Mouse (Mus musculus): Measurements from ENCODE around the gene Gm7030. TPM values are rescaled to one million over a fixed set of nuclear protein-coding genes. Genes with fewer than 3 reads are reported as not detected.
"Not testable (repeated sequence)": the region's sequence is repeated elsewhere in the genome, so short reads cannot be mapped to it uniquely, and the experiment has no call there.

Gene Gm7030
- polyA plus RNA-seq, 1 experiment, result 0.08 TPM

GRCm38 (mm10) chr17:36093936-36094335 is 35.3 kb downstream of the Gm7030 start:
- Histone ChIP-seq H3K4me3 (replicated peaks) (no peak overlapping the region), H3K4me1 (ENCODE audit: control insufficient read depth) (no peaks in the 10 kb centered on the region), H3K36me3 (ENCODE audit: control insufficient read depth) (no peaks in the 10 kb centered on the region), H3K27me3 (ENCODE audit: control insufficient read depth) (0 out of 2 replicates have a peak, but pooled peaks cover 2% of the 10 kb centered on the region), H3K9me3 (ENCODE audit: control insufficient read depth, low read length) (no peaks in the 10 kb centered on the region)
- TF ChIP-seq GATA1 (IDR thresholded peaks at IDR 0.05; ENCODE audit: low read length) (no peak), TAL1 (IDR thresholded peaks at IDR 0.05; ENCODE audit: low read length) (no peak)

- not testable (repeated sequence) for H3K9me3 ChIP-seq (ENCODE audit: control insufficient read depth, low read length); H3K27me3 ChIP-seq (ENCODE audit: control insufficient read depth); H3K4me1 ChIP-seq (ENCODE audit: control insufficient read depth); H3K4me3 ChIP-seq (replicated peaks); H3K36me3 ChIP-seq (ENCODE audit: control insufficient read depth)
Observed at GRCm38 (mm10) chr17:36092520-36092919, 36.7 kb downstream of the Gm7030 start.

- not testable (repeated sequence) for H3K4me3 ChIP-seq (replicated peaks); H3K9me3 ChIP-seq (ENCODE audit: control insufficient read depth, low read length); H3K4me1 ChIP-seq (ENCODE audit: control insufficient read depth); H3K27me3 ChIP-seq (ENCODE audit: control insufficient read depth); H3K36me3 ChIP-seq (ENCODE audit: control insufficient read depth)
Observed at GRCm38 (mm10) chr17:36091933-36092332, 37.3 kb downstream of the Gm7030 start.

- not testable (repeated sequence) for H3K4me3 ChIP-seq (replicated peaks); H3K9me3 ChIP-seq (ENCODE audit: control insufficient read depth, low read length); H3K4me1 ChIP-seq (ENCODE audit: control insufficient read depth); H3K36me3 ChIP-seq (ENCODE audit: control insufficient read depth)
- H3K27me3 ChIP-seq (ENCODE audit: control insufficient read depth), result peaks cover 39% of the 10 kb centered on the region
Observed at GRCm38 (mm10) chr17:36085976-36086375, 43.2 kb downstream of the Gm7030 start.

- no peaks in the 10 kb centered on the region for H3K36me3 ChIP-seq (ENCODE audit: control insufficient read depth)
- TF ChIP-seq TAL1 (IDR thresholded peaks at IDR 0.05; ENCODE audit: low read length), result no peak
- no peak for TF ChIP-seq GATA1 (IDR thresholded peaks at IDR 0.05; ENCODE audit: low read length)
- peak overlapping the region; percentile 40 for H3K4me3 ChIP-seq (replicated peaks)
- no peaks in the 10 kb centered on the region for H3K9me3 ChIP-seq (ENCODE audit: control insufficient read depth, low read length)
- H3K4me1 ChIP-seq (ENCODE audit: control insufficient read depth), result peaks cover 2% of the 10 kb centered on the region; the same call in 1 of the 2 replicates
- H3K27me3 ChIP-seq (ENCODE audit: control insufficient read depth), result peaks cover 43% of the 10 kb centered on the region
Observed at GRCm38 (mm10) chr17:36083870-36084451, 45.3 kb downstream of the Gm7030 start.

- H3K27me3 ChIP-seq (ENCODE audit: control insufficient read depth), result peaks cover 43% of the 10 kb centered on the region
- H3K4me3 ChIP-seq (replicated peaks), result peak overlapping the region; percentile 40
- no peaks in the 10 kb centered on the region for H3K9me3 ChIP-seq (ENCODE audit: control insufficient read depth, low read length)
- no peaks in the 10 kb centered on the region for H3K36me3 ChIP-seq (ENCODE audit: control insufficient read depth)
- peaks cover 2% of the 10 kb centered on the region; the same call in 1 of the 2 replicates for H3K4me1 ChIP-seq (ENCODE audit: control insufficient read depth)
- TF ChIP-seq TAL1 (IDR thresholded peaks at IDR 0.05; ENCODE audit: low read length) (no peak), GATA1 (IDR thresholded peaks at IDR 0.05; ENCODE audit: low read length) (no peak)
Observed at GRCm38 (mm10) chr17:36083266-36083869, 45.9 kb downstream of the Gm7030 start.

- H3K4me1 ChIP-seq (ENCODE audit: control insufficient read depth); H3K4me3 ChIP-seq (replicated peaks); H3K36me3 ChIP-seq (ENCODE audit: control insufficient read depth); H3K9me3 ChIP-seq (ENCODE audit: control insufficient read depth, low read length): not testable (repeated sequence)
- H3K27me3 ChIP-seq (ENCODE audit: control insufficient read depth), result peaks cover 43% of the 10 kb centered on the region
Observed at GRCm38 (mm10) chr17:36082519-36083232, 46.5 kb downstream of the Gm7030 start.

GRCm38 (mm10) chr17:36081901-36082300 is 47.3 kb downstream of the Gm7030 start:
- H3K4me3 ChIP-seq (replicated peaks); H3K36me3 ChIP-seq (ENCODE audit: control insufficient read depth); H3K4me1 ChIP-seq (ENCODE audit: control insufficient read depth); H3K9me3 ChIP-seq (ENCODE audit: control insufficient read depth, low read length): not testable (repeated sequence)
- H3K27me3 ChIP-seq (ENCODE audit: control insufficient read depth), result peaks cover 40% of the 10 kb centered on the region

GRCm38 (mm10) chr17:36060829-36061228 is 68.4 kb downstream of the Gm7030 start:
- H3K4me3 ChIP-seq (replicated peaks), result no peak overlapping the region
- no peaks in the 10 kb centered on the region for H3K4me1 ChIP-seq (ENCODE audit: control insufficient read depth)
- H3K36me3 ChIP-seq (ENCODE audit: control insufficient read depth), result no peaks in the 10 kb centered on the region
- no peaks in the 10 kb centered on the region; the same call in 1 of the 2 replicates for H3K27me3 ChIP-seq (ENCODE audit: control insufficient read depth)
- no peak for TF ChIP-seq GATA1 (IDR thresholded peaks at IDR 0.05; ENCODE audit: low read length)
- TF ChIP-seq TAL1 (IDR thresholded peaks at IDR 0.05; ENCODE audit: low read length), result no peak
- no peaks in the 10 kb centered on the region for H3K9me3 ChIP-seq (ENCODE audit: control insufficient read depth, low read length)

Other genes with a start within 250 kb of the Gm7030 start
- 5.0 and 5.2 TPM in 2 replicates for gene Dhx16, start 249.6 kb downstream of the Gm7030 start, polyA plus RNA-seq (2012)
- 6.9 and 7.1 TPM in 2 replicates for gene 2310061I04Rik, start 232.0 kb downstream of the Gm7030 start, polyA plus RNA-seq (2012)
- gene Atat1, start 219.3 kb downstream of the Gm7030 start, polyA plus RNA-seq (2012), result 1.1 and 1.6 TPM in 2 replicates
- 0.45 and 0.85 TPM in 2 replicates for gene Mrps18b, start 213.0 kb downstream of the Gm7030 start, polyA plus RNA-seq (2012)
- 5.4 and 6.3 TPM in 2 replicates for gene Ppp1r10, start 213.0 kb downstream of the Gm7030 start, polyA plus RNA-seq (2012)
- 14.0 and 24.6 TPM in 2 replicates for gene Abcf1, start 159.7 kb downstream of the Gm7030 start, polyA plus RNA-seq (2012)
- gene Gnl1, start 149.6 kb downstream of the Gm7030 start, polyA plus RNA-seq (2012), result 1.5 and 1.9 TPM in 2 replicates
- gene Prr3, start 149.2 kb downstream of the Gm7030 start, polyA plus RNA-seq (2012), result 0.18 and 0.30 TPM in 2 replicates
- 0.91 and 0.98 TPM in 2 replicates for gene H2-T24, start 108.9 kb downstream of the Gm7030 start, polyA plus RNA-seq (2012)
- 3.7 and 5.0 TPM in 2 replicates for gene H2-T23, start 96.6 kb downstream of the Gm7030 start, polyA plus RNA-seq (2012)
- 0.12 and 0.14 TPM in 2 replicates for gene H2-T22, start 86.7 kb downstream of the Gm7030 start, polyA plus RNA-seq (2012)
- gene Gm6034, start 86.5 kb downstream of the Gm7030 start, polyA plus RNA-seq (2012), result not detected in 2 replicates
- 0.07 TPM in 1 of 2 replicates, not detected in the other for gene Gm11127, start 71.1 kb downstream of the Gm7030 start, polyA plus RNA-seq (2012)
- gene Gm19684, start 7.7 kb downstream of the Gm7030 start, polyA plus RNA-seq (2012), result not detected in 2 replicates
- gene Gm8909, start 39.1 kb upstream of the Gm7030 start, polyA plus RNA-seq (2012), result not detected in 2 replicates
- gene H2-T3, start 60.9 kb upstream of the Gm7030 start, polyA plus RNA-seq (2012), result not detected in 2 replicates
- gene Rpp21, start 128.6 kb upstream of the Gm7030 start, polyA plus RNA-seq (2012), result 13.4 and 19.7 TPM in 2 replicates
- 0.67 and 0.87 TPM in 2 replicates for gene Trim39, start 142.8 kb upstream of the Gm7030 start, polyA plus RNA-seq (2012)
- gene H2-M10.2, start 157.1 kb upstream of the Gm7030 start, polyA plus RNA-seq (2012), result not detected in 2 replicates
- not detected in 2 replicates for gene H2-M10.1, start 196.7 kb upstream of the Gm7030 start, polyA plus RNA-seq (2012)
- gene H2-M10.3, start 239.0 kb upstream of the Gm7030 start, polyA plus RNA-seq (2012), result not detected in 2 replicates

All from erythroblast, embryonic 14.5 days (primary cell).